Mouse (Mus musculus) left cerebral cortex, postnatal 25 days (tissue): ENCODE measurements around the gene D630003M21Rik. TPM values are rescaled to one million over a fixed set of nuclear protein-coding genes. Genes with fewer than 3 reads are reported as not detected.
A peak's percentile ranks its signal among the peaks of the same experiment; 100 is the strongest.

ENCODE experiments used
- DNase-seq, 2 experiments: peaks; one replicate each; pipeline ENCODE4 v3.0.0; 2022; ENCODE audit warnings: low spot score in 2 of 2, mixed read lengths in 1 of 2
- intact Hi-C: fragments of 180-260 bp; cut with DNase I; formaldehyde crosslinking; loops from one replicate; pipeline ENCODE4 v1.15.1; 2025
- microRNA-seq, 2 experiments: library from miRNA; unstranded; fragments of <30 nt; microRNA quantifications; one replicate each; pipeline ENCODE4 v1.2.0; 2022
- total RNA-seq, 2 experiments: library from RNA; stranded (reverse); gene quantifications; 2 replicates each; pipeline ENCODE4 v1.2.3; 2021

Gene D630003M21Rik
- total RNA-seq, 2 experiments from 2014 or later, result 2.9 to 4.0 TPM

GRCm38 (mm10) chr2:158146971-158147370 is 82.1 kb downstream of the D630003M21Rik start:
- intact Hi-C loops, result loop anchor here (1.0 kb wide), 1 partner anchor 40 kb away; no protein-coding TSS in a partner anchor
- no peak for DNase-seq

- peak; percentile 65 to 66 for DNase-seq
- intact Hi-C loops, result loop anchor here (1.0 kb wide), 1 partner anchor 39 kb away; no protein-coding TSS in a partner anchor
These were observed 82.8 kb downstream of the D630003M21Rik start, which contains the start of gene Tgm2 for GRCm38 (mm10) chr2:158146223-158146622. Gene Tgm2 (minus strand): TSS chr2:158146436.

DNA sequence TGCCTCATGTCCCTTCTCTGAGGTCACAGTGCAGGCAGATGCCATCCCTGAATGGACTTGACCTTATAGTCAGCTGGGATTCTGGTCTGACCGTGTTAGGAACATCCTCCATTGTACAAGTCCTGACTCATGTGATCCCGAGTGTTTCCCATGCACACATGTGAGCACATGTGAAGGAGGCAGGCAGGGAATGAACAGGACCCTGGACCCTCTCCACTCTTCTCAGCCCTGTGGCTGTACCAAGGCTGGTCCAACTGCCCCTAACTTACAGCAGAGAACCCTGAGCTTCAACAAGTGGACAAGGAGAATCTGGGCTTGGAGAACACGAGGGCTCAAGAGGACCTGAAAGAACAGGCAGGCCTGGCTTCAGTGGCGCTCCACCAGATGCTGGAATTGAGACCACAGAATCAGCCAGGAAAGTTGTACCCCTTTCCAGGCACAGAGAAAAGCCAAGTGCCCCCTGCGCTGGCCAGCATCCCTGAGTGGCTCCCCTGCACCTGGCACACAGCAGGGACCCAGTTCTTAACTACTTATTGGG is 83.4 kb downstream of the D630003M21Rik start:
- intact Hi-C loops, result loop anchor here (1.0 kb wide), 1 partner anchor 38 kb away; no protein-coding TSS in a partner anchor

GRCm38 (mm10) chr2:158144750-158145527 is 84.1 kb downstream of the D630003M21Rik start:
- DNase-seq, result no peak
- intact Hi-C loops, result no loop called here

More for the DNA sequence above, 83.4 kb downstream of the D630003M21Rik start:
- no peak for DNase-seq

- no peak for DNase-seq
- intact Hi-C loops, result no loop called here
These were observed 84.8 kb downstream of the D630003M21Rik start for GRCm38 (mm10) chr2:158144263-158144662.

DNA sequence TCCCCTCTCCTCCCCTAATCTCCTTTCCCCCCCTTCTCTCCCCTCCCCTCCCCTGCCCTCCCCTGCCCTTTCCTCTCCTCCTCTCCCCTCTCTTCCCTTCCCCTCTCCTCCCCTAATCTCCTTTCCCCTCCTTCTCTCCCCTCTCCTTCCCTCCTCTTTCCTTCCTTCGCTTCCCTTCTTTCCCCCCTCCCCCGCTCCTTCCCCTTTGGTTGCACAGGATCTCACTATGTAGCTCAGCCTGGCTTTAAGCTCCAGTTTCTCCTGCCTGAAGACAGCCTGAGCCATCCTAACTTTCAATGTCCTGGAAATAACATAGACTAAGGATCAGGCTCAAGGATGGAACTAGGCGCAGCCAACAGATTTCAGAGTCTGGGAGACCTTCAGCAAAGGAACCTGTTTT is 85.2 kb downstream of the D630003M21Rik start:
- DNase-seq, result no peak
- intact Hi-C loops, result no loop called here

- DNase-seq, result no peak
- intact Hi-C loops, result no loop called here
These were observed 86.0 kb downstream of the D630003M21Rik start for GRCm38 (mm10) chr2:158142981-158143380.

- intact Hi-C loops, result no loop called here
These were observed 87.2 kb downstream of the D630003M21Rik start for GRCm38 (mm10) chr2:158141690-158142440.

GRCm38 (mm10) chr2:158141271-158141670 is 87.8 kb downstream of the D630003M21Rik start:
- DNase-seq, result no peak
- intact Hi-C loops, result no loop called here

More at GRCm38 (mm10) chr2:158141690-158142440, 87.2 kb downstream of the D630003M21Rik start:
- DNase-seq, result no peak

DNA sequence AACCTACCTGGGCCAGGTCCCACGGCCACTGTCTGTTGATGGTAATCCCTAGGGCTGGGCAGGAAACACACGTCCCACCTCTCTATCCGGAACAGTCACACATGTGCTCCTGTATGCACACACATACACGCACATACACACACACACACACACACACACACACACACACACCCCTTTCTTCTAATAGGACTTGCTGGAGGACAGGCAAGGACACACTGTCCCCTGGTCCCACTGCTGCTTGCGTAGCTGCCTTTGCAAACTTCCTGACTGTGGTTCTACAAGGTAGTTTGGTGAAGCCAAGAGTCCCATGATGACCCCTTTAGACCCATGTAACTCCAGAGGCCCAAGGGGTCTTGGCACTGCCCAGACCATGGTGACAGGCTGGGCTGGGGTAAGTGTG is 88.4 kb downstream of the D630003M21Rik start:
- intact Hi-C loops, result no loop called here
- no peak for DNase-seq

- DNase-seq, result peak; percentile 27 to 65
- intact Hi-C loops, result no loop called here
These were observed 89.4 kb downstream of the D630003M21Rik start for GRCm38 (mm10) chr2:158139628-158140027.

GRCm38 (mm10) chr2:158138778-158139177 is 90.2 kb downstream of the D630003M21Rik start:
- DNase-seq, result no peak
- intact Hi-C loops, result no loop called here

DNA sequence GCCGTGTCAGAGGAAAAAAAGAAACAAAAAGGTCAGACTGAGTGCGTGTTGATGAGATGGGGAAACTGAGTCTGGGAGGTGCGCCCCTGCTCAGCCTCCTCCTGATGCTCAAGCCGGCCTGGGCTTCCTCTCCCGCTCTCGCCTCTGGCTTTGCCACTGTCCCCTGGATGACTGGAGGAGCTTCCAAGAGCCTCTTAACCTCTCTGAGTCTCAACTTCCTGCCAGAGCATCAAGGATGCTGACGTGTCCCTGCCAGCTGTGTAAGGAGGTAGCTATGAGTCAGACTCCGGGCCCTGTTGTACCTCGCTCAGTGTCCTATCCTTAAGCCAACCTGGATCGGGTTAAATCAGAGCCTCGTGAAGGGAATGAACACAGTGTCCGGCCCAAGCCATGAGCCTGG is 91.3 kb downstream of the D630003M21Rik start:
- DNase-seq, result no peak
- intact Hi-C loops, result no loop called here

- intact Hi-C loops, result no loop called here
- no peak for DNase-seq
These were observed 92.8 kb downstream of the D630003M21Rik start for GRCm38 (mm10) chr2:158136205-158136604.

GRCm38 (mm10) chr2:158133050-158133449 is 96.0 kb downstream of the D630003M21Rik start:
- no peak for DNase-seq
- intact Hi-C loops, result no loop called here

Small RNA genes within 50 kb of the gene (microRNA-seq; reads per million reads assigned to microRNA genes)
- gene Mir7685, result 0.25 to 0.34 reads per million in 2 experiments

Other genes with a start within 250 kb of the D630003M21Rik start
- 10 to 100 TPM; 20.3 to 21.0 TPM for gene Tti1, start 200.8 kb downstream of the D630003M21Rik start, total RNA-seq
- gene Rprd1b, start 200.7 kb downstream of the D630003M21Rik start, total RNA-seq, result 10 to 100 TPM; 38.5 to 45.4 TPM
- 1 to 10 TPM; 7.4 to 9.8 TPM for gene Tgm2, start 82.8 kb downstream of the D630003M21Rik start, total RNA-seq
- gene Bpi, start 28.9 kb upstream of the D630003M21Rik start, total RNA-seq, result not detected
- gene Lbp, start 77.3 kb upstream of the D630003M21Rik start, total RNA-seq, result 1 to 10 TPM; 1.6 to 2.7 TPM
- 100 to 1,000 TPM; 540 to 648 TPM for gene Snhg11, start 146.4 kb upstream of the D630003M21Rik start, total RNA-seq
- 100 to 1,000 TPM; 103 to 106 TPM for gene Ralgapb, start 180.6 kb upstream of the D630003M21Rik start, total RNA-seq